Mouse (Mus musculus) cerebellum, adult 11 months (tissue): Measurements from ENCODE around the gene Plekha6.

Experiments used
- DNase-seq: peaks from one replicate; pipeline ENCODE4 v3.0.0; 2022

Gene Plekha6

GRCm38 (mm10) chr1:133146014-133147009 lies 17.7 kb upstream of the Plekha6 start:
- peak; percentile 32 for DNase-seq

- no peak for DNase-seq
These were observed 16.7 kb upstream of the Plekha6 start for GRCm38 (mm10) chr1:133147324-133147723.

GRCm38 (mm10) chr1:133148122-133148521 lies 15.9 kb upstream of the Plekha6 start:
- no peak for DNase-seq

- DNase-seq = no peak
These were observed 13.5 kb upstream of the Plekha6 start for GRCm38 (mm10) chr1:133150556-133150955.

GRCm38 (mm10) chr1:133152213-133152612 lies 11.8 kb upstream of the Plekha6 start:
- no peak for DNase-seq

- no peak for DNase-seq
These were observed 8.7 kb upstream of the Plekha6 start for GRCm38 (mm10) chr1:133155270-133155669.

GRCm38 (mm10) chr1:133159128-133159564 lies 4.9 kb upstream of the Plekha6 start:
- no peak for DNase-seq

- no peak for DNase-seq
These were observed 2.5 kb upstream of the Plekha6 start for GRCm38 (mm10) chr1:133161559-133161958.

- no peak for DNase-seq
These were observed 2.0 kb upstream of the Plekha6 start for GRCm38 (mm10) chr1:133162046-133162445.

- DNase-seq = no peak
These were observed 1.0 kb upstream of the Plekha6 start for GRCm38 (mm10) chr1:133162981-133163380.

GRCm38 (mm10) chr1:133164591-133165011 lies 591 bp downstream of the Plekha6 start:
- DNase-seq = no peak

- DNase-seq = no peak
These were observed 1.1 kb downstream of the Plekha6 start for GRCm38 (mm10) chr1:133165111-133165510.

- DNase-seq = no peak
These were observed 4.5 kb downstream of the Plekha6 start for GRCm38 (mm10) chr1:133168318-133169060.

GRCm38 (mm10) chr1:133170196-133170595 lies 6.2 kb downstream of the Plekha6 start:
- DNase-seq = no peak

- no peak for DNase-seq
These were observed 7.3 kb downstream of the Plekha6 start for GRCm38 (mm10) chr1:133171357-133171756.

GRCm38 (mm10) chr1:133175150-133175549 lies 11.1 kb downstream of the Plekha6 start:
- DNase-seq = no peak

GRCm38 (mm10) chr1:133177480-133178172 lies 13.6 kb downstream of the Plekha6 start:
- peak; percentile 52 for DNase-seq

GRCm38 (mm10) chr1:133178732-133179440 lies 14.9 kb downstream of the Plekha6 start:
- peak; percentile 72 for DNase-seq

- peak; percentile 69 for DNase-seq
These were observed 17.3 kb downstream of the Plekha6 start for GRCm38 (mm10) chr1:133181072-133182015.

- DNase-seq = peak; percentile 58
These were observed 18.2 kb downstream of the Plekha6 start for GRCm38 (mm10) chr1:133182016-133182705.
